Mouse (Mus musculus) spleen, adult 2 months (tissue): ENCODE measurements around the gene Mmp28.

Experiments used
- CTCF ChIP-seq: fragments of 200-500 bp; IDR thresholded peaks from 2 replicates; pipeline ENCODE4 v1.5.1; 2011; ENCODE audit warnings: mild to moderate bottlenecking, inconsistent platforms; ENCODE audit not compliant: insufficient read depth, insufficient read length, insufficient replicate concordance; ENCODE audit errors: extremely low read depth
- POLR2A ChIP-seq: fragments of 200-500 bp; IDR thresholded peaks from 2 replicates; pipeline ENCODE4 v1.6.1; 2011; ENCODE audit warnings: low read depth, low read length, inconsistent platforms

GRCm38 (mm10) chr11:83417080-83417479 lies 45.8 kb downstream of the Mmp28 start:
- TF ChIP-seq CTCF (no peak), POLR2A (no peak)
